Mouse (Mus musculus) heart, adult 9 months (tissue): ENCODE results near the gene Prkd3.
A peak's percentile ranks its signal among the peaks of the same experiment; 100 is the strongest.

Experiments
- DNase-seq, 2 experiments: peaks; one replicate each; pipeline ENCODE4 v3.0.0; 2022; ENCODE audit warnings: low spot score in 2 of 2

The Prkd3 gene

GRCm38 (mm10) chr17:78936466-78937228 is 84.0 kb downstream of the Prkd3 start, which contains the start of the genes Cebpz and Ndufaf7:
TSS of gene Cebpz (minus strand) at chr17:78937066.
TSS of gene Ndufaf7 (plus strand) at chr17:78937136.
- DNase-seq: peak; percentile 96

GRCm38 (mm10) chr17:78935857-78936256 is 84.8 kb downstream of the Prkd3 start:
- no peak for DNase-seq

GRCm38 (mm10) chr17:78917696-78918095 is 102.9 kb downstream of the Prkd3 start:
- no peak for DNase-seq

- DNase-seq: no peak
Observed at GRCm38 (mm10) chr17:78916899-78917298, 103.7 kb downstream of the Prkd3 start.

- peak; percentile 84 to 88 for DNase-seq
Observed at GRCm38 (mm10) chr17:78916369-78916813, 104.2 kb downstream of the Prkd3 start, which contains the start of gene Cebpzos. TSS of gene Cebpzos (plus strand) at chr17:78916500.

- DNase-seq: no peak
Observed at GRCm38 (mm10) chr17:78915772-78916171, 104.8 kb downstream of the Prkd3 start.

- no peak for DNase-seq
Observed at GRCm38 (mm10) chr17:78913921-78914320, 106.7 kb downstream of the Prkd3 start.

GRCm38 (mm10) chr17:78912861-78913281 is 107.7 kb downstream of the Prkd3 start:
- DNase-seq: no peak

- no peak for DNase-seq
Observed at GRCm38 (mm10) chr17:78909374-78909773, 111.2 kb downstream of the Prkd3 start.

- DNase-seq: no peak
Observed at GRCm38 (mm10) chr17:78906892-78907291, 113.7 kb downstream of the Prkd3 start, which contains the start of gene Sult6b1. TSS of gene Sult6b1 (minus strand) at chr17:78906992.

- no peak for DNase-seq
Observed at GRCm38 (mm10) chr17:78903158-78903557, 117.5 kb downstream of the Prkd3 start.
